Mouse (Mus musculus) limb, embryonic 15.5 days (tissue): ENCODE measurements around the gene Ccdc185. TPM values are rescaled to one million over a fixed set of nuclear protein-coding genes. Genes with fewer than 3 reads are reported as not detected.

Source experiments
- ATAC-seq: fragments of 200-750 bp; cut with Nextera tagmentation; 2 replicates; pipeline ENCODE4 v1.8.0; 2017; ENCODE audit warnings: low read depth, moderate TSS enrichment; ENCODE audit not compliant: insufficient number of reproducible peaks, low FRiP score, low TSS enrichment
- H3K27ac ChIP-seq: fragments of 300-500 bp; sonication (generic); 2 replicates; pipeline ENCODE4 v1.5.1; 2015; ENCODE audit warnings: moderate library complexity, mild to moderate bottlenecking, inconsistent platforms
- H3K27me3 ChIP-seq: fragments of 300-500 bp; sonication (generic); 2 replicates; pipeline ENCODE4 v1.6.1; 2015; ENCODE audit warnings: inconsistent platforms
- H3K36me3 ChIP-seq: fragments of 300-500 bp; sonication (generic); 2 replicates; pipeline ENCODE4 v1.6.1; 2015; ENCODE audit warnings: inconsistent platforms
- H3K4me1 ChIP-seq: fragments of 300-500 bp; sonication (generic); 2 replicates; pipeline ENCODE4 v1.6.1; 2015; ENCODE audit warnings: inconsistent platforms
- H3K4me2 ChIP-seq: fragments of 300-500 bp; sonication (generic); 2 replicates; pipeline ENCODE4 v1.6.1; 2015; ENCODE audit warnings: mild to moderate bottlenecking, inconsistent platforms
- H3K4me3 ChIP-seq: fragments of 300-500 bp; sonication (generic); 2 replicates; pipeline ENCODE4 v1.5.1; 2015; ENCODE audit warnings: mild to moderate bottlenecking, inconsistent platforms
- H3K9ac ChIP-seq: fragments of 300-500 bp; sonication (generic); 2 replicates; pipeline ENCODE4 v1.6.1; 2015; ENCODE audit warnings: inconsistent platforms
- H3K9me3 ChIP-seq: fragments of 300-500 bp; sonication (generic); 2 replicates; pipeline ENCODE4 v1.6.1; 2016; ENCODE audit warnings: inconsistent platforms
- WGBS: fragments of 180-500 bp; shearing (Covaris S2); methylation state at CpG from one replicate; pipeline ENCODE4 v1.1.7; 2015; 5-methylcytosine and 5-hydroxymethylcytosine counted together
- polyA plus RNA-seq: library from polyadenylated mRNA; unstranded; fragments of >200 nt; fragmentation: Nextera tagmentation; extraction: Ambion mirVana; gene quantifications from 2 replicates; pipeline ENCODE4 v1.2.1, GENCODE M21; 2015

Gene Ccdc185
- not detected in 2 replicates for polyA plus RNA-seq

DNA sequence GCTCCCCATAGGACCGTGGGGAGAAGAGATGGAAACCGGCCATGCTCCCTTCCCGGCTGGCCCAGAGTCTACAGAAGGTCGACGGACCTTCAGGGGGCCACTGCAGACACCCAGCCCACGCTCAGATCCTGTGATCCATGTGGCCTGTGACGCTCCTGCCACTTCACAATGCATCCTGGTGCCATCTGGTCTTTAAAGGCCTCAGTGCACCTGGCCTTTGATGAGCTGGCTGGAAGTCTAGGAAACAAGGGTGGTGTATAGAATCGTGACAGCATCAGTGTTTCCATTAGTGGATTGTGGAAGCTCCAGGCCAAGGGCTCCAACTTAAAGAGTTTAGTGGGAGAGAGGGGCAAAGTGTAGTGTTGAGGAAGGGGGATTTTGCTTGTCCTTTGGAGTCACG lies at the start of gene Ccdc185:
Gene Ccdc185, minus strand, starts transcription at position 101 of the 400 bp plus-strand sequence.
- WGBS = 83% methylated on average over 9 of the region's 9 CpGs
- H3K27me3 ChIP-seq = 0 out of 2 replicates have a peak, but pooled peaks cover 3% of the 10 kb centered on the region
- no peak within 1 kb of the TSS for H3K9ac ChIP-seq
- H3K4me2 ChIP-seq = no peak within 1 kb of the TSS
- H3K36me3 ChIP-seq = no peaks in the 10 kb centered on the region
- no peaks in the 10 kb centered on the region for H3K9me3 ChIP-seq
- H3K27ac ChIP-seq = no peak within 1 kb of the TSS
- no peak for ATAC-seq
- no peak within 1 kb of the TSS for H3K4me3 ChIP-seq
- H3K4me1 ChIP-seq = no peaks in the 10 kb centered on the region

DNA sequence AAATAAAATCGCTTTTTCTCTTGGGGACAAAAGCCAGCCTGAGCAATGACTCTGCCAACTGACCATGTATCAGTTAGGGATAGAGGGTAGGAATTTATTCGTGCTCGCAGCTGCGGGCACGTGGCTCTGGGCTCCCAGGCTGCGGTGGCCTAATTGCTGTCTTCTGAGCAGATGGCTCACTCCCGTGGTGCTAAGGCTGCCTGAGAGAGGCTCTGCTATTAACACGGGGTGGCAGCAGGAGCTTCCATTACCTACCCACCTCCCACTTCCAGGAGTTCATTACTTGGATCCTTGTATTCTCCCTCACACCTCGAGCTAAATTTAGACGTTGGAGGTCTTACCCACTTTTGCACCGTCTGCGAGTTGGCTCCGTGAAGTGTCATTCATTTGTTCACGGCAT lies 48.1 kb upstream of the Ccdc185 start:
- Histone ChIP-seq H3K4me3 (no peak overlapping the region), H3K4me2 (no peak overlapping the region), H3K36me3 (no peaks in the 10 kb centered on the region), H3K9ac (no peak overlapping the region), H3K4me1 (peaks cover 10% of the 10 kb centered on the region), H3K9me3 (no peaks in the 10 kb centered on the region), H3K27ac (no peak overlapping the region), H3K27me3 (no peaks in the 10 kb centered on the region)
- WGBS = 51% methylated on average over 14 of the region's 14 CpGs
- ATAC-seq = no peak

GRCm38 (mm10) chr1:182794628-182795027 lies 45.6 kb upstream of the Ccdc185 start:
- 88% methylated on average over 9 of the region's 9 CpGs for WGBS
- H3K9me3 ChIP-seq = no peaks in the 10 kb centered on the region
- H3K27me3 ChIP-seq = no peaks in the 10 kb centered on the region
- no peak for ATAC-seq
- peaks cover 11% of the 10 kb centered on the region for H3K4me1 ChIP-seq
- H3K4me2 ChIP-seq = no peak overlapping the region
- no peaks in the 10 kb centered on the region for H3K36me3 ChIP-seq
- H3K4me3 ChIP-seq = no peak overlapping the region
- H3K9ac ChIP-seq = no peak overlapping the region
- H3K27ac ChIP-seq = no peak overlapping the region

DNA sequence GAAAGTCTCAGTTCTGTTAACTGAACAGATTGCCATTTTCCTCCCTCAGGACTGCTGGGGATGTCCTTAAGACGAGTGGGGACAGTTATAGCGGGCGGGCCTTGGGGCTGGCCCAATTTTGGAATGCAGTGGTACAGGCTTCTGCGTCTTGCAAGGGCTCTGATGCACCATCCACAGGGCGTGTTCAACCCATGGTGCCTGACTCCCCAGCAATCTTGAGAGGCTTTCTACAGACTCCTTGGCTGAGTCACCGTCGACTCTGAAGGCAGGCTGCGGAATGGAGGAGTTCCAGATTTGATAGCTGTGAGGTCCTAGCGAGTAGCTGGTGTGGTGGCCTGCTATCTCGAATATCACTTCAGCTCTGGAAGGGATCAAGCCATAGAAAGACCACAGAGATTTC lies 45.2 kb upstream of the Ccdc185 start:
- no peak overlapping the region for H3K4me3 ChIP-seq
- no peak overlapping the region for H3K27ac ChIP-seq
- H3K4me2 ChIP-seq = no peak overlapping the region
- WGBS = 71% methylated on average over 10 of the region's 10 CpGs
- no peaks in the 10 kb centered on the region for H3K9me3 ChIP-seq
- H3K9ac ChIP-seq = no peak overlapping the region
- H3K36me3 ChIP-seq = no peaks in the 10 kb centered on the region
- peaks cover 11% of the 10 kb centered on the region for H3K4me1 ChIP-seq
- no peaks in the 10 kb centered on the region for H3K27me3 ChIP-seq
- ATAC-seq = peak; percentile 30; the same call in 1 of the 2 replicates

DNA sequence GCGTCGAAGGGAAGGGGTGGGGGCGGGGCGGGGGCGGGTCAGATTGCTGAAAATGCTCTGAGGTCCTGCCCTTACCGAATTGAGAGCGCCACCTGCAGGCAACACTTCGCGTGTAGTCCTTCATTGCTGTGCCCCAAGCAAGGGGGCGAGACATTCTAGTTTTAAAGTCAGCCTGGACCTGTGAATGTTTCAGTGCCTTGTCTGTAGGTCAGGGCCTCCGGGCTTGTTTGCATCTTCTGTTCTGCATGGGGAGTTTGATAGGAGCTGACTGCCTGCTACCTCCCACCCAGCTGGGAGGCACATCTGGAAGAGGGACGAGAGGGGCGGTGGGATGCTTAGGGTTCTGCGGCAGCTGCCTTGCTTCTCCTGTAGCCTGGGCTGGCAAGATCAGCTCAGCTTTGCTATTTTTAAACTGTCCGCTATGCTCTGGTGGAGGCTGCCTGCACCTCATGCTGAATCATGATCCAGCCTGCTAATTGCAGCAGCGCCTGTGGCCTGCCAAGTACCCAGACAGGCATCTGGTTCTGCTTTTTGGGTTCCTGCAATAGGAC lies 43.6 kb upstream of the Ccdc185 start:
- H3K36me3 ChIP-seq = no peaks in the 10 kb centered on the region
- 0 out of 2 replicates have a peak overlapping the region, but pooled peaks have one; percentile 5 for H3K4me3 ChIP-seq
- peak overlapping the region; percentile 35 for H3K4me2 ChIP-seq
- H3K9ac ChIP-seq = no peak overlapping the region
- WGBS = 6% methylated on average over 16 of the region's 16 CpGs
- H3K9me3 ChIP-seq = no peaks in the 10 kb centered on the region
- no peak for ATAC-seq
- H3K27me3 ChIP-seq = no peaks in the 10 kb centered on the region
- peaks cover 11% of the 10 kb centered on the region for H3K4me1 ChIP-seq
- H3K27ac ChIP-seq = peak overlapping the region; percentile 77

DNA sequence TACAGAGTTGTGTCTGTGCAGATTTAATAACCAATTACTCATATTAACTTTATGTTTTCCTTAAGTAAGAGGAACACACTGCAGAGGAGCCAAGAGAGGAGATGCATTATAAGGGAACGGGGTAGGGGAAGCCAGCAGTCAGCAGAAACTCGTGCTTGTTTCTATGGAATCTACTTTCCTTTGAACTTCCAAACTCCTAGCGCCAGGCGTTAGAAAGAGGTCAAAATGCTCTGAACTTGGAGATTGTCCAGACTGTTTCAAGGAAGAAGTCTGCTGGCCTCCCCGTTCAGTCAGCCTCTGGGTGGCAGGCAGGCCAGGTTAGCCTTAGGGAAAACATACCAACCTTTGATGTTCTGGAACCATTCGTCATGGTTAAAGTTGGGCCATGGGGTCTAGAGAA lies 39.9 kb upstream of the Ccdc185 start:
- Histone ChIP-seq H3K4me1 (peaks cover 18% of the 10 kb centered on the region), H3K4me2 (no peak overlapping the region), H3K27ac (no peak overlapping the region), H3K4me3 (no peak overlapping the region), H3K27me3 (no peaks in the 10 kb centered on the region), H3K9me3 (no peaks in the 10 kb centered on the region), H3K9ac (no peak overlapping the region), H3K36me3 (no peaks in the 10 kb centered on the region)
- ATAC-seq = no peak
- WGBS = 26% methylated on average over 6 of the region's 6 CpGs

- 52% methylated on average over 7 of the region's 7 CpGs for WGBS
- no peak overlapping the region for H3K9ac ChIP-seq
These were observed 38.0 kb upstream of the Ccdc185 start for GRCm38 (mm10) chr1:182787030-182787429.

DNA sequence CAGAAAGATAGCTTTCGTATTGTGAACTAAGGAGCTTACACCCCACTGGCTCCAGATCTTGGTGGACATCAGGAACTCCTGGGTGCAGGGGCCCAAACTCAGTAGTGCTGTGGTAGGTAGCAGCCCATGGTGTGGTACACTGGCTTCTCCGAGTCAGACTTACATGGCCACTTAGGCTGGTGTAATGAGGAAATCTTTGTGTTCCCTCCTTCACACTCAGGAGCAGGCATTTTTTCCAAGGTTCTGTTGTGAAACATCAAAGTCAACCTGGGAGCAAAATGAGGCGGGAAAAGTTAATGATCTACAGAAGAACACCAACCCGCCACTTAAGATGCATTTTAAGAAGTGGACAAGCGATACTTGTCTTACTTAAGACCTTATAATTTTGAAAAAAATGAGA lies 36.5 kb upstream of the Ccdc185 start:
- 79% methylated on average over 5 of the region's 5 CpGs for WGBS
- no peak for ATAC-seq

More at GRCm38 (mm10) chr1:182787030-182787429, 38.0 kb upstream of the Ccdc185 start:
- ATAC-seq = no peak
- no peaks in the 10 kb centered on the region for H3K36me3 ChIP-seq
- H3K27me3 ChIP-seq = no peaks in the 10 kb centered on the region
- H3K4me2 ChIP-seq = no peak overlapping the region
- H3K9me3 ChIP-seq = no peaks in the 10 kb centered on the region
- H3K4me1 ChIP-seq = peaks cover 7% of the 10 kb centered on the region
- no peak overlapping the region for H3K4me3 ChIP-seq
- no peak overlapping the region for H3K27ac ChIP-seq

DNA sequence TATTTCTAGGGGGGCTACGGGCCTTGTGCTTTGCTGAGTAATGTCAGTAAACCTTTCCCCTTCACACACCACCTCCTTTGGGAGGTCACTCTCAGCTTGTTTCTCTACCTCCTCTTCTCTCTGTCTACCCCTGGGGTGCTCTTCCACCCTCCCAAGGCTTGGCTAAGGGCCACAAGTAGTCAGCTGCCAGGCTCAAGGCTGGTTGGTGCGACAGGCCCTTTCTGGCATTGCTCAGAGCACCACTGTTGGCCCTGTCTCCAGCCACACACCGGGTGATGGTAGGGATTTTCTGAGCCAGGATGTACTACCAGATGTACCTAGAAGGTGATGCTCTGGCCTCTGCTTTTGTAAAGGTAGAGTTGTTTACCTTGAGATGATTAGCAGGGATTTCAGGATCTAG lies 35.8 kb upstream of the Ccdc185 start:
- no peaks in the 10 kb centered on the region for H3K9me3 ChIP-seq
- no peaks in the 10 kb centered on the region for H3K27me3 ChIP-seq
- peaks cover 6% of the 10 kb centered on the region for H3K4me1 ChIP-seq
- no peak overlapping the region for H3K4me3 ChIP-seq
- H3K9ac ChIP-seq = no peak overlapping the region
- no peak for ATAC-seq
- no peaks in the 10 kb centered on the region for H3K36me3 ChIP-seq
- 76% methylated on average over 3 of the region's 3 CpGs for WGBS
- H3K4me2 ChIP-seq = no peak overlapping the region
- H3K27ac ChIP-seq = no peak overlapping the region

More for the DNA sequence above, 36.5 kb upstream of the Ccdc185 start:
- no peaks in the 10 kb centered on the region for H3K9me3 ChIP-seq
- H3K27me3 ChIP-seq = no peaks in the 10 kb centered on the region
- no peaks in the 10 kb centered on the region for H3K36me3 ChIP-seq
- no peak overlapping the region for H3K4me2 ChIP-seq
- H3K9ac ChIP-seq = no peak overlapping the region
- H3K4me1 ChIP-seq = peaks cover 6% of the 10 kb centered on the region
- H3K4me3 ChIP-seq = no peak overlapping the region
- no peak overlapping the region for H3K27ac ChIP-seq

DNA sequence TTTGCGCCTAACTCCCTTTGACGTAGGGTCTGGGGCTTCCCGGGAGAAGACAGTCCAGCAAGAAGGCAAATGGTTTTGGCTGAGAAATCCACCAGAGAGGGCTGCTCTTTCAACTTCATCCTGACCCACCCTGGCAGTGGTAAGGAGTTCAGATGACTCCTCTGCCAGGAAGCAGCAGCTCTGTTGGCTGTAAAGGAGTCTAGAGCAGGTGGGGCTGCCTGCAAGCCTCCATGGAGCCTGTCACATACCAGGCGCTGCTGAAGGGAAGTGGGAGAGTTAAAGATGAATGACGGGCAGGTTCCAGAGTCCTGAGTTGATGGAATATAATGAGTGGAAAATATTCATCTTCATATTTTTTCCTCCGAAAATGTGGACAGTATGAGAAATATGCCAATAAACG lies 34.8 kb upstream of the Ccdc185 start:
- ATAC-seq = no peak
- Histone ChIP-seq H3K4me1 (peaks cover 6% of the 10 kb centered on the region; the same call in 1 of the 2 replicates), H3K27me3 (no peaks in the 10 kb centered on the region), H3K9me3 (no peaks in the 10 kb centered on the region), H3K9ac (no peak overlapping the region), H3K4me2 (no peak overlapping the region), H3K27ac (no peak overlapping the region), H3K4me3 (no peak overlapping the region), H3K36me3 (no peaks in the 10 kb centered on the region)
- 80% methylated on average over 7 of the region's 7 CpGs for WGBS

DNA sequence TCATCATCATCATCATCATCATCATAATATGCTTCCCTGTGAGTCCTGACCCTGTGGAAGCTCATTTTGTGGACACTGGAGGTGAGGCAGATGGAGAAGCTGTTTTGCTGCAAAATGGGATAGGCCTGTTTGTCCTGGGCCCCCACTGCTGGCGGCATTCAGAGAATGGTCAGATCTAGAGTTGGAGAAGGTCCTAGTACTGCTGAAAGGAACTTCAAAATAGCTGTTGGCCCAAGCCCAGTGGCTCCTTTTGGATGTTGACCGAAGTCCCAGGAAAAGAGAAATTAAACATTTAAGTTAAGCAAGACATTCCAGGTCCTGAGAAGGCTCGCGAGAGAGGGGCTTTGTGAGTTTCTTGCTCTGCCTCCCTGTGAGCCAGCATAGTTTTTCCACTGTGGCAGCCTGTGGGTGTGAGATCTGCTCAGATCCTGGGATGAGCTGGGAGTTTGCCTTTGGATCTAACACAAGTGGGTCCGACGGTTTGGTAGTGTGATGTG lies 30.1 kb upstream of the Ccdc185 start:
- Histone ChIP-seq H3K27me3 (no peaks in the 10 kb centered on the region), H3K36me3 (no peaks in the 10 kb centered on the region), H3K4me1 (no peaks in the 10 kb centered on the region), H3K27ac (no peak overlapping the region), H3K9ac (no peak overlapping the region), H3K4me2 (no peak overlapping the region), H3K4me3 (no peak overlapping the region), H3K9me3 (no peaks in the 10 kb centered on the region)
- WGBS = 83% methylated on average over 6 of the region's 6 CpGs
- no peak for ATAC-seq

DNA sequence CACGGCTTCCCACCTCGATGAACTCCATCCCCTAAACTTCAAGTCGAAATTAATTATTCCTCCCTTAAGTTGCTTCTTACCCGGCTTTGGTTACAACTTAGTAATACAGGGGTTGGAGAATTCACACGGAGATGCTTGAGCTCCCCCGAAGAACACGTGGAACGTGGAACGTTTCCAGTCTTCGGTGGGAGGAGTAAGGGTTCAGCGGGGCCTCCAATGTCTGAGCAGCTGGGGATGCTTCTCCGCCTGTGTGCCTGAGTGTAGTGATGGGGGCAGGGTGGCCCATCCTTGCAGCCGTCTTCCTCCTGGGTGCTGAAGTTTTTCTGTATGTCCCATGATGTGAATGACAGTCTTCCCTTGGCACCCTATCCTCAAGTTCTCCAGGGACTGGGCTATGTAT lies 29.2 kb upstream of the Ccdc185 start:
- H3K27me3 ChIP-seq = no peaks in the 10 kb centered on the region
- H3K4me3 ChIP-seq = no peak overlapping the region
- H3K27ac ChIP-seq = no peak overlapping the region
- no peaks in the 10 kb centered on the region for H3K9me3 ChIP-seq
- WGBS = 70% methylated on average over 13 of the region's 13 CpGs
- ATAC-seq = no peak
- no peak overlapping the region for H3K9ac ChIP-seq
- H3K36me3 ChIP-seq = no peaks in the 10 kb centered on the region
- no peaks in the 10 kb centered on the region for H3K4me1 ChIP-seq
- no peak overlapping the region for H3K4me2 ChIP-seq
